Mouse (Mus musculus) CH12.LX (cell line): Measurements from ENCODE around the gene Prmt3.

Source experiments
- CTCF ChIP-seq, 2 experiments: IDR thresholded peaks in 1 of 2; conservative IDR thresholded peaks in 1 of 2; 2 replicates each; pipeline ENCODE4 v1.5.1; 2011 to 2012; ENCODE audit warnings: low read depth in 2 of 2, low read length in 2 of 2, improper control_type of control experiment in 1 of 2, inconsistent platforms in 1 of 2, mild to moderate bottlenecking in 1 of 2, moderate library complexity in 1 of 2
- E2F4 ChIP-seq: IDR thresholded peaks from 2 replicates; pipeline ENCODE4 v1.6.1; 2011; ENCODE audit warnings: low read depth, low read length, improper control_type of control experiment; ENCODE audit not compliant: insufficient replicate concordance
- EP300 ChIP-seq: IDR thresholded peaks from 2 replicates; pipeline ENCODE4 v1.6.1; 2011; ENCODE audit warnings: low read length, improper control_type of control experiment
- JUN ChIP-seq: IDR thresholded peaks from 2 replicates; pipeline ENCODE4 v1.6.1; 2011; ENCODE audit warnings: low read depth, mild to moderate bottlenecking, low read length, improper control_type of control experiment, moderate library complexity; ENCODE audit not compliant: insufficient read depth
- JUND ChIP-seq: conservative IDR thresholded peaks from 2 replicates; pipeline ENCODE4 v1.6.1; 2011; ENCODE audit warnings: low read depth, low read length, improper control_type of control experiment
- KAT2A ChIP-seq: IDR thresholded peaks from 2 replicates; pipeline ENCODE4 v1.6.1; 2012; ENCODE audit warnings: low read length, improper control_type of control experiment, inconsistent platforms; ENCODE audit not compliant: insufficient replicate concordance
- MAX ChIP-seq: IDR thresholded peaks from 2 replicates; pipeline ENCODE4 v1.6.1; 2011; ENCODE audit warnings: low read length, improper control_type of control experiment
- MAZ ChIP-seq: IDR thresholded peaks from 2 replicates; pipeline ENCODE4 v1.6.1; 2012; ENCODE audit warnings: low read depth, mild to moderate bottlenecking, inconsistent platforms, low read length, improper control_type of control experiment, moderate library complexity
- NELFE ChIP-seq: IDR thresholded peaks from 2 replicates; pipeline ENCODE4 v1.6.1; 2011; ENCODE audit warnings: low read depth, low read length, improper control_type of control experiment
- POLR2A ChIP-seq: IDR thresholded peaks from 2 replicates; pipeline ENCODE4 v1.6.1; 2011; ENCODE audit warnings: low read depth, mild to moderate bottlenecking, improper control_type of control experiment, low read length
- RCOR1 ChIP-seq: conservative IDR thresholded peaks from 2 replicates; pipeline ENCODE4 v1.6.1; 2012; ENCODE audit warnings: low read depth, mild to moderate bottlenecking, inconsistent platforms, low read length, improper control_type of control experiment
- TBP ChIP-seq: conservative IDR thresholded peaks from 2 replicates; pipeline ENCODE4 v1.6.1; 2011; ENCODE audit warnings: low read depth, low read length, improper control_type of control experiment
- TCF12 ChIP-seq: IDR thresholded peaks from 2 replicates; pipeline ENCODE4 v1.6.1; 2014; ENCODE audit warnings: low read depth, mild to moderate bottlenecking, inconsistent platforms, low read length, improper control_type of control experiment

DNA sequence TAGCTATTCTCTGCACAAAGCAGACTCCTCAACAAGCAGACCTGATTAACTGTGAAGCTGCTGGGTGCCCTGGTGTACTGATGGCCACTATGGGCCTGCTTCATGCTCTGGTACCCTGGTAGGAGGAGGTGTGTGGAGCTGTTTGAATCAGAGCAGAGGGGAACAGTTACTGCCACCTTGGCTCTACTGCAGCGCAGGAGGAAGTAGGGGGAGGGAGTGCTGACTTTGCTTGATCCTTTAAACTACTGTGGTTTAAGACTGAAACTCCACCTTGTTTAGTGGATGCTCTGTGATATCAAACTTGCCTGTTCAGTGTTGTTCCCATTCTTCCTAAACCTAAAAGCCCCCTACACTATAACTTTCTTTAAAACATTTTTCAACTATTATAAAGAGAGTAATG, 49.8 kb downstream of the Prmt3 start:
- no peak for TF ChIP-seq EP300
- no peak for TF ChIP-seq NELFE
- no peak for TF ChIP-seq CTCF (conservative IDR thresholded peaks at IDR 0.05 in 1 of 2, IDR thresholded peaks at IDR 0.05 in 1 of 2; ENCODE audit: low read depth in 2 of 2, low read length in 2 of 2)
- no peak for TF ChIP-seq JUND
- TF ChIP-seq TBP = no peak
- TF ChIP-seq MAX = no peak
- TF ChIP-seq JUN = no peak
- TF ChIP-seq MAZ = no peak
- TF ChIP-seq KAT2A = no peak
- no peak for TF ChIP-seq POLR2A
- TF ChIP-seq E2F4 = no peak
- no peak for TF ChIP-seq RCOR1
- TF ChIP-seq TCF12 = no peak
